Mouse (Mus musculus): ENCODE data around the gene Gpr146.
"Not testable (repeated sequence)": the region's sequence is repeated elsewhere in the genome, so short reads cannot be mapped to it uniquely, and the experiment has no call there.

Gpr146 gene

GRCm38 (mm10) chr5:139377468-139378270 is at the start of gene Gpr146:
Gene Gpr146 (plus strand): TSS chr5:139377697.
- DNase-seq (ENCODE audit: low spot score), result peak; percentile 53

- no peak for DNase-seq (ENCODE audit: low spot score)
Observed at GRCm38 (mm10) chr5:139330766-139331165, 46.7 kb upstream of the Gpr146 start.

GRCm38 (mm10) chr5:139331742-139332141 is 45.8 kb upstream of the Gpr146 start:
- DNase-seq (ENCODE audit: low spot score), result peak; percentile 88

- DNase-seq (ENCODE audit: low spot score), result no peak
Observed at GRCm38 (mm10) chr5:139332590-139333272, 44.8 kb upstream of the Gpr146 start.

- DNase-seq (ENCODE audit: low spot score), result no peak
Observed at GRCm38 (mm10) chr5:139333301-139334013, 44.0 kb upstream of the Gpr146 start.

GRCm38 (mm10) chr5:139334394-139334793 is 43.1 kb upstream of the Gpr146 start:
- DNase-seq (ENCODE audit: low spot score), result not testable (repeated sequence)

- no peak for DNase-seq (ENCODE audit: low spot score)
Observed at GRCm38 (mm10) chr5:139335634-139336033, 41.9 kb upstream of the Gpr146 start.

DNA sequence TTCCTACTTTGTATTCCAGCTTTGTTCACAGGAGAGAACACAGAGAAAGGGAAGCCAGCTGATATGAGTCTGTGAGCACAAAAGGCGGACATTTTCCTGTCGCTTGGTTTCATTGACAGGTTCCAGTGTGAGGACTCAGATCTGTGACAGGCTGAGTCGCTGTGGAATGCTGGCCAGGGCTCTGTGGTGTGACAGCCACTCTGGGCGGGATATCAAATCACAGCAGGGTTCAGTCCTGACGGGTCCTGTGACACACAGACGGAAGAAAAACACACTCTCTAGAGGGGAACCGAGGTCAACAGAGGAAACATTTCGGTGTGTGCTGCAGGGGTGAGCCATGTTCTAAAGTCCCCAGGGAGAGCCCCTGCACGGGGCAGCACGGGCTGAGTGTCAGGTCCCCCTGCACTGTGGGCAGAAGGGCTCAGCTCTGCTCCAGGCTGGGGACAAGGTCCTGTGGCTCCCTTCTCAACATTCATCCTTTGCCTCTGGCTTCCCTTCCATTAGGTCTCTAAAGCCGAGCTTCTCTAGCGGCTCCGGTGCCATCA is 39.6 kb upstream of the Gpr146 start:
- DNase-seq (ENCODE audit: low spot score), result no peak

DNA sequence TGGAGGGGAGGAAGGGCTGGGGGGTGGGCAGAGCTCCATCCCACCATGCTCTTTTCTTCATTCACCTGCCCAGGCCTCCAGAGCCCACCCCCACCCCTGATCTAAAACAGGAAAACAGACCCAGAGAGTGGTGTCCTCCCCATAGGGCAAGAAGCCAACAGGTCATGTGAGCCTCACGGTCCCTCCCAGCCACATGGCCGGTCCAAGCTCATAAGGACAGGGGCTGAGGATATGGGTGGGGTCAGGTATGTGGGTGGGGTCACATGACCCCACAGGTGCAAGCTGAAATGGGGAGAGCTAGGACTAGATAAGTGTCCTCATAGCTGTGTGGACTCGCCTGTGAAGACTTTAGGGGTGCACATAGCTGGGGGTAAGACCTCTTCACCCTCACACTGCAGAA is 39.1 kb upstream of the Gpr146 start:
- DNase-seq (ENCODE audit: low spot score), result no peak

DNA sequence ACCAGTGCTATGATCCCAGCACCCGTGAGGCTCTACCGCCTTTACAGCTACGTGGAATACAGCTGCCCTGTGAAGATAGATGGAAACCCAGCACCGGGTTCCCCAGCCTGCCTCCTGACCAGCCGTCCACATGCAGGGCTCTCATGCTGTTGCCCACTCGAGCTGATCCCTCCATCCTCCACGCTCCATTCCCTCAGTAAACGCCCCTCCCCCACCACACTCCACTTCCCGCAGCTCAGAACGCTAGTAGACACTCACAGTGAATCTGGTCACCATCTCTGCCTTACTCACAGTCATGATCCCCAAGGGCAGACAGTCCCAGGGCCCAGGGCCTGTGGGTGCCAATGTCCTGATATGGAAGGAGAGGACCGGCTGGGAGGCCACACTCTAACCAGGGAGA is 38.6 kb upstream of the Gpr146 start:
- DNase-seq (ENCODE audit: low spot score), result no peak

- peak; percentile 81 for DNase-seq (ENCODE audit: low spot score)
Observed at GRCm38 (mm10) chr5:139344021-139344686, 33.3 kb upstream of the Gpr146 start.

DNA sequence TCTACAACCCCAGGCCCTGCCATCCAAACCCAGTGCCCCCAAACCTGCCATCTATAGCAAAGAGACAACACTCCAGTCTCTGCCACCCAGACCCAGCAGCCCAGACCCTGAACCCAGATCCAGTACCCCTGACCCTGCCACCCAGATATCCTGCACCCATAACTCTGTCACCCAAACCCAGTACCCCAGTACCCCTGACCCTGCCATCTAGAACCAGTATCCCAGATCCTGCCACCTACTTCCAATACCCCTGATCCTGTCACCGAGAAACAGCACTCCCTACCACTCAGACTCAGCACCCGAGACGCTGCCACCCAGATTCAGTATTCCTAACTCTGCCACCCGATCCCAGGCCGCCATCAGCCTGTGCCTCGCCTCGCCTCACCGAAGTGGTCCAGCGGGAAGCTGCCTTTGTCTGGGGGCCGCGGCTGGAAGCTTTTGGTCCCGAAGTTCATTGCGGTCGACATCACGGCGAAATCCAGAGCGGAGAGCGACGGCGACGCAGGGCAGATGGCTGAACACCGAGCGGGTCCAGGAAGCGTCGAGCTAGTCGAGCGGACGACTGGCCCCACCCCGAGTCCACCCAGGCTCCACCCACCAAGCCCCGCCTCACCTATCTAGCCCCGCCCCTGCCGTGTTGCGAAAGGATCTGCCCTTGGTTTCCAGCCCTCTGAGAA is 32.7 kb upstream of the Gpr146 start:
- peak; percentile 98 for DNase-seq (ENCODE audit: low spot score)

DNA sequence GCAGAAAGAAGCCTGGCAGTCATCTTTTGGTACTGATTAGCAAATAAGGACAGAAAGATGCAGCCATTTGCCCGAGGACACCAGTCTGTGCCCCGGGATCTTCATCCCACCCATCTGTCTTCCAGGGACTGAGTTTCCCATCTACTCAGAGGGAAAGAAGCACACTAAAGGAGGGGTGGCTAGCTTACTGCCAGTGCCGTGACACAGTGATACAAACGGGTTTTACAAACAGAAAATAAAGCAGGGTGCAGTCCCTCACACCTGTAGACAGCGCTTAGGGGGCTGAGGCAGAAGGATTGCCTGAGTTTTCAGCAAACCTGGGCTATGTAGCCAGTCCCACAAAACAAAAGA is 32.2 kb upstream of the Gpr146 start:
- no peak for DNase-seq (ENCODE audit: low spot score)

- no peak for DNase-seq (ENCODE audit: low spot score)
Observed at GRCm38 (mm10) chr5:139347225-139347624, 30.3 kb upstream of the Gpr146 start.

DNA sequence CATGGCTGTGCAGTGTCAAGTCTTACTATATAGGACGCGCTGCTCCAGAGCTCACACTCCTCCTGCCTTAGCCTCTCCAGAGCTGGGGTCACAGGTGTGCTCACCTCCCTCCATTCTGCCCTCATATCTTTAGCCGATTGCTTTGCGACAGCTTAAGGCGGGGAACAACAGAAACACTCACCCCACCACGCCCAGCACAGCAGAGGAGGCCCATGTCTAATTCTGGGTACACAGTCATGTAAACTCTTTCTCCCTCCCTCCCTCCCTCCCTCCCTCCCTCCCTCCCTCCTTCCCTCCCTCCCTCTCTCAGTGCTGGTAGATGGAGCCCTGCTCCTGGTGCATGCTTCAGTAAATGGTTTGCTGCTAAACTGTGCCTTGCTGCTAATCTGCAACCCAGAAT is 27.8 kb upstream of the Gpr146 start:
- DNase-seq (ENCODE audit: low spot score), result no peak

- DNase-seq (ENCODE audit: low spot score), result no peak
Observed at GRCm38 (mm10) chr5:139351134-139351533, 26.4 kb upstream of the Gpr146 start, which contains the start of gene Cox19. Gene Cox19 (minus strand): TSS chr5:139351418.

GRCm38 (mm10) chr5:139351628-139352027 is 25.9 kb upstream of the Gpr146 start:
- DNase-seq (ENCODE audit: low spot score), result no peak

GRCm38 (mm10) chr5:139352317-139352716 is 25.2 kb upstream of the Gpr146 start, which contains the start of gene Cyp2w1:
Gene Cyp2w1 (plus strand): TSS chr5:139352617.
- no peak for DNase-seq (ENCODE audit: low spot score)

- DNase-seq (ENCODE audit: low spot score), result no peak
Observed at GRCm38 (mm10) chr5:139353496-139353895, 24.0 kb upstream of the Gpr146 start.

GRCm38 (mm10) chr5:139353946-139354345 is 23.6 kb upstream of the Gpr146 start:
- DNase-seq (ENCODE audit: low spot score), result no peak

- DNase-seq (ENCODE audit: low spot score), result peak; percentile 86
Observed at GRCm38 (mm10) chr5:139355235-139355772, 22.2 kb upstream of the Gpr146 start.

Measured in urinary bladder, postnatal 14 days (tissue).